8 mouse cellular contexts compared by ENCODE assay signal in the genomic region with DNA sequence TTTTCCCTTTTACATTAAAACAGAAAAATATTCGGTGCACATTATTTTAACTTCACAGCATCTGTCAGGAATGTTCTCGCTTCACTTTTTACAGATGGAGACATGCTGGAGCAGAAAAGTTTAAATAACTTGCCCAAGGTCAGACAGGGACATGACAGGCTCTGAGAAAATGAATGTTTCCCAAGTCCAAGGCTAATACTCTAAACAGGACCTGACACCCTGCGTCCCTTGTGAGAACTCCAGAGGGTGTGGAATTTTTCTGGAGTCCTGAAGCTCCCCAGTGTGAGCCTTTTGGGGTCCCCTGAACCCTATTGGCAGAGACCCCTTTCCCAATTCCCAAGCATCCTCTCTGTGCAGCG. TPM values are rescaled to one million over a fixed set of nuclear protein-coding genes. Genes with fewer than 3 reads are reported as not detected.
A peak's percentile ranks its signal among the peaks of the same experiment; 100 is the strongest.
DNase-seq lines count a peak whose midpoint lies in the region; ATAC-seq lines count a peak whose summit lies in the region.

No protein-coding gene starts in this region.

- H3K27ac ChIP-seq in heart, embryonic 11.5 days (ENCODE audit: low read depth, low read length): peak overlapping the region; percentile 79
- H3K27ac ChIP-seq in liver, embryonic 16.5 days (ENCODE audit: low read length): no peak overlapping the region

- peaks cover 13% of the 10 kb centered on the region for H3K4me1 ChIP-seq in heart, embryonic 11.5 days (ENCODE audit: control insufficient read depth, insufficient read depth, low read length)
- no peaks in the 10 kb centered on the region for H3K4me1 ChIP-seq in liver, embryonic 16.5 days (ENCODE audit: control insufficient read depth, low read depth, low read length)

- intact Hi-C loops in heart, postnatal 14 days (cut with DNase I): no loop called here

- peak; percentile 43; the same call in 1 of the 2 replicates for ATAC-seq in heart, embryonic 11.5 days (replicated peaks; ENCODE audit: insufficient number of reproducible peaks, low FRiP score, low TSS enrichment)
- ATAC-seq in liver, embryonic 16.5 days (ENCODE audit: low read depth): no peak

- peaks cover 9% of the 10 kb centered on the region; the same call in 1 of the 2 replicates for H3K27me3 ChIP-seq in heart, embryonic 11.5 days (ENCODE audit: control insufficient read depth, insufficient read depth, low read length)
- H3K27me3 ChIP-seq in liver, embryonic 16.5 days (ENCODE audit: control insufficient read depth, insufficient read depth, low read depth, low read length): peaks cover 33% of the 10 kb centered on the region

- peak overlapping the region; percentile 69 for H3K4me3 ChIP-seq in heart, embryonic 11.5 days (ENCODE audit: low read depth, low read length)
- H3K4me3 ChIP-seq in liver, embryonic 16.5 days (ENCODE audit: low read depth, low read length): peak overlapping the region; percentile 44

- no peak for DNase-seq in heart, postnatal 14 days
- DNase-seq in brain, adult 2 months (ENCODE audit: low read depth, low spot score): peak; percentile 23
- DNase-seq in heart, postnatal 4 days: peak; percentile 5
- DNase-seq in adrenal gland, postnatal 25 days: no peak
- no peak for DNase-seq in right cerebral cortex, adult 2 months (ENCODE audit: low spot score in 2 of 2)
- DNase-seq in adipocyte (ENCODE audit: low spot score): no peak

- WGBS in heart, embryonic 11.5 days (ENCODE audit: insufficient replicate concordance): 7% methylated on average over 4 of the region's 4 CpGs
- WGBS in liver, embryonic 16.5 days (ENCODE audit: insufficient replicate concordance): 14% methylated on average over 4 of the region's 4 CpGs

- H3K36me3 ChIP-seq in heart, embryonic 11.5 days (ENCODE audit: control insufficient read depth, insufficient read depth, low read length): no peaks in the 10 kb centered on the region
- no peaks in the 10 kb centered on the region for H3K36me3 ChIP-seq in liver, embryonic 16.5 days (ENCODE audit: control insufficient read depth, insufficient read depth)

- peak overlapping the region; percentile 90 for H3K4me2 ChIP-seq in heart, embryonic 11.5 days
- H3K4me2 ChIP-seq in liver, embryonic 16.5 days (ENCODE audit: low read depth, low read length): peak overlapping the region; percentile 54; the same call in 1 of the 2 replicates

- H3K9ac ChIP-seq in heart, embryonic 11.5 days (ENCODE audit: low read depth, low read length): peak overlapping the region; percentile 81
- no peak overlapping the region for H3K9ac ChIP-seq in liver, embryonic 16.5 days (ENCODE audit: low read depth, low read length)

- H3K9me3 ChIP-seq in heart, embryonic 11.5 days (replicated peaks; ENCODE audit: control insufficient read depth, low read length): no peaks in the 10 kb centered on the region
- no peaks in the 10 kb centered on the region for H3K9me3 ChIP-seq in liver, embryonic 16.5 days (replicated peaks; ENCODE audit: control insufficient read depth, low read length)

RNA-seq across cellular contexts. Expression of gene Ano4, which starts 0.5 kb away (rescaled TPM):
- 7.2 and 7.5 TPM in 2 replicates for polyA plus RNA-seq in heart, embryonic 11.5 days (2014; fragmentation: Nextera tagmentation; extraction: Ambion mirVana)
- 1 to 10 TPM; 3.3 to 4.9 TPM for total RNA-seq in heart, postnatal 14 days (2021)
- 1 to 10 TPM; 6.9 to 7.5 TPM for total RNA-seq in heart, postnatal 4 days (2021)
- polyA plus RNA-seq in liver, embryonic 16.5 days (2015; fragmentation: Nextera tagmentation; extraction: Ambion mirVana): 0.08 and 0.18 TPM in 2 replicates
- total RNA-seq in adrenal gland, postnatal 25 days (2021): 0.58 and 2.1 TPM in 2 replicates

Comparison
In these comparisons a context has a peak if more than half of its experiments do, and no peak if none do; other contexts are left out.
1. DNase-seq: peak in brain, adult 2 months (single experiment) and heart, postnatal 4 days (single experiment); none in heart, postnatal 14 days (0 of 2), adrenal gland, postnatal 25 days (single experiment), right cerebral cortex, adult 2 months (0 of 2) and adipocyte (single experiment).